Mouse (Mus musculus) testis, postnatal 14 days (tissue): Measurements from ENCODE around the gene Otos.

Source experiments
- DNase-seq: peaks from one replicate; pipeline ENCODE4 v3.0.0; 2021; ENCODE audit warnings: low spot score

Gene Otos

GRCm38 (mm10) chr1:92607711-92608110, 40.9 kb downstream of the Otos start:
- DNase-seq = no peak

GRCm38 (mm10) chr1:92605482-92605881, 43.2 kb downstream of the Otos start, which contains the start of gene Olfr1410:
Gene Olfr1410 (plus strand): TSS chr1:92605782.
- DNase-seq = no peak

GRCm38 (mm10) chr1:92596019-92596418, 52.6 kb downstream of the Otos start:
- no peak for DNase-seq
